In the genomic region with DNA sequence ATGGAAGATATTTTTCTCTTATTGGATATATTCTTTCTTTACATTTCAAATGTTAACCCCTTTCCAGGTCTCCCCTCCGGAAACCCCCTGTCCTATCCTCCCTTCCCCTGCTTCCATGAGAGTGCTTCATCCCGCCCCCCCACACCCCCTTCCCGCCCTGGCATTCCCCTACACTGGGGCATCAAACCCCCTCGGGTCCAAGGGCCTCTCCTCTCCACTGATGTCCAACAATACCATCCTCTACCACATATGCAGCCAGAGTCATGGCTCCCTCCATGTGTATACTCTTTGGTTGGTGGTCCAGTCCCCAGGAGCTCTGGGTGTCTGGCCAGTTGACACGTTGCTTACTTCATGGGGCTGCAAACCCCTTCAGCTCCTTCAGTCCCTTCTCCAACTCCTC, we compare ENCODE assay signal across 17 mouse cellular contexts. TPM values are rescaled to one million over a fixed set of nuclear protein-coding genes. Genes with fewer than 3 reads are reported as not detected.
A peak's percentile ranks its signal among the peaks of the same experiment; 100 is the strongest.
DNase-seq lines count a peak whose midpoint lies in the region; ATAC-seq and TF ChIP-seq lines count a peak whose summit lies in the region.
"Had no signal": no experiment of that assay in that cellular context is flagged by ENCODE, and none has a peak within 500 bp of the region (broad histone marks: within the 10 kb centered on the region; RNA-seq: fewer than 3 reads in every experiment).

No protein-coding gene starts in this region.

- no peak for TF ChIP-seq CTCF in stomach, postnatal 0 days (IDR thresholded peaks at IDR 0.05; ENCODE audit: low read depth)

- H3K36me3 ChIP-seq in forebrain, embryonic 15.5 days, result peaks cover 68% of the 10 kb centered on the region
- H3K36me3 ChIP-seq in forebrain, embryonic 12.5 days (replicated peaks), result peaks cover 62% of the 10 kb centered on the region
- H3K36me3 ChIP-seq in kidney, embryonic 16.5 days (ENCODE audit: insufficient read depth, low read length), result peaks cover 28% of the 10 kb centered on the region; the same call in 1 of the 2 replicates
- peaks cover 31% of the 10 kb centered on the region for H3K36me3 ChIP-seq in midbrain, embryonic 15.5 days (replicated peaks)
- H3K36me3 ChIP-seq in midbrain, embryonic 14.5 days (ENCODE audit: control insufficient read depth, insufficient read depth, low read length), result peaks cover 70% of the 10 kb centered on the region
- peaks cover 14% of the 10 kb centered on the region; the same call in 1 of the 2 replicates for H3K36me3 ChIP-seq in stomach, embryonic 15.5 days
- peaks cover 5% of the 10 kb centered on the region; the same call in 1 of the 2 replicates for H3K36me3 ChIP-seq in stomach, postnatal 0 days (ENCODE audit: control insufficient read depth, insufficient read depth, low read length)

- peak; percentile 43; the same call in 1 of the 2 replicates for ATAC-seq in forebrain, embryonic 15.5 days (replicated peaks)
- ATAC-seq in forebrain, embryonic 12.5 days (ENCODE audit: low FRiP score), result no peak
- ATAC-seq in kidney, embryonic 16.5 days (ENCODE audit: low FRiP score, low TSS enrichment), result peak; percentile 57; the same call in 1 of the 2 replicates
- ATAC-seq in midbrain, embryonic 15.5 days (replicated peaks), result 0 out of 2 replicates have a peak, but pooled peaks have one; percentile 30
- ATAC-seq in midbrain, embryonic 14.5 days (ENCODE audit: low FRiP score, low TSS enrichment), result no peak
- ATAC-seq in stomach, embryonic 15.5 days (ENCODE audit: insufficient read depth, low FRiP score, low read depth), result 0 out of 2 replicates have a peak, but pooled peaks have one; percentile 43
- no peak for ATAC-seq in stomach, postnatal 0 days (ENCODE audit: low FRiP score, low TSS enrichment)

- H3K4me1 ChIP-seq in forebrain, embryonic 15.5 days, result no peaks in the 10 kb centered on the region
- no peaks in the 10 kb centered on the region for H3K4me1 ChIP-seq in forebrain, embryonic 12.5 days
- no peaks in the 10 kb centered on the region for H3K4me1 ChIP-seq in kidney, embryonic 16.5 days (ENCODE audit: insufficient read depth, low read length)
- no peaks in the 10 kb centered on the region for H3K4me1 ChIP-seq in midbrain, embryonic 15.5 days
- no peaks in the 10 kb centered on the region for H3K4me1 ChIP-seq in midbrain, embryonic 14.5 days (ENCODE audit: control insufficient read depth, insufficient read depth, low read length)
- H3K4me1 ChIP-seq in stomach, embryonic 15.5 days, result no peaks in the 10 kb centered on the region
- H3K4me1 ChIP-seq in stomach, postnatal 0 days (replicated peaks; ENCODE audit: control insufficient read depth, insufficient read depth), result no peaks in the 10 kb centered on the region
- H3K4me1 ChIP-seq: embryonic facial prominence, embryonic 12.5 days; heart, embryonic 13.5 days had no signal

- DNase-seq in kidney, postnatal 14 days, result no peak
- DNase-seq in midbrain, embryonic 14.5 days, result no peak
- DNase-seq in stomach, postnatal 0 days (ENCODE audit: low spot score), result no peak
- DNase-seq: adrenal gland, postnatal 10 days; cerebellum, adult 11-12 months; cerebellum, adult 9-10 months; cerebellum, postnatal 25 days; gastrocnemius, postnatal 36 days; heart, adult 11 months; heart, postnatal 36 days had no signal

- TF ChIP-seq EP300 in stomach, postnatal 0 days (optimal IDR thresholded peaks at IDR 0.05), result no peak

- no peak overlapping the region for H3K9ac ChIP-seq in forebrain, embryonic 15.5 days (replicated peaks)
- no peak overlapping the region for H3K9ac ChIP-seq in forebrain, embryonic 12.5 days
- no peak overlapping the region for H3K9ac ChIP-seq in kidney, embryonic 16.5 days (replicated peaks; ENCODE audit: low read length)
- H3K9ac ChIP-seq in midbrain, embryonic 15.5 days, result no peak overlapping the region
- no peak overlapping the region for H3K9ac ChIP-seq in midbrain, embryonic 14.5 days (replicated peaks; ENCODE audit: low read length)
- no peak overlapping the region for H3K9ac ChIP-seq in stomach, embryonic 15.5 days
- no peak overlapping the region for H3K9ac ChIP-seq in stomach, postnatal 0 days (ENCODE audit: low read length)
- H3K9ac ChIP-seq: embryonic facial prominence, embryonic 12.5 days; heart, embryonic 13.5 days had no signal

- no peak overlapping the region for H3K4me2 ChIP-seq in forebrain, embryonic 15.5 days (replicated peaks)
- H3K4me2 ChIP-seq in forebrain, embryonic 12.5 days, result no peak overlapping the region
- no peak overlapping the region for H3K4me2 ChIP-seq in kidney, embryonic 16.5 days (replicated peaks; ENCODE audit: low read depth, low read length)
- H3K4me2 ChIP-seq in midbrain, embryonic 15.5 days, result no peak overlapping the region
- no peak overlapping the region for H3K4me2 ChIP-seq in midbrain, embryonic 14.5 days (ENCODE audit: low read length)
- H3K4me2 ChIP-seq in stomach, embryonic 15.5 days, result no peak overlapping the region
- no peak overlapping the region for H3K4me2 ChIP-seq in stomach, postnatal 0 days (replicated peaks; ENCODE audit: low read depth)
- H3K4me2 ChIP-seq: embryonic facial prominence, embryonic 12.5 days; heart, embryonic 13.5 days had no signal

- H3K27ac ChIP-seq in forebrain, embryonic 15.5 days (replicated peaks), result no peak overlapping the region
- no peak overlapping the region for H3K27ac ChIP-seq in forebrain, embryonic 12.5 days
- no peak overlapping the region for H3K27ac ChIP-seq in kidney, embryonic 16.5 days (ENCODE audit: low read length)
- no peak overlapping the region for H3K27ac ChIP-seq in midbrain, embryonic 15.5 days
- H3K27ac ChIP-seq in midbrain, embryonic 14.5 days (replicated peaks; ENCODE audit: low read depth, low read length), result no peak overlapping the region
- H3K27ac ChIP-seq in stomach, embryonic 15.5 days, result no peak overlapping the region
- no peak overlapping the region for H3K27ac ChIP-seq in stomach, postnatal 0 days (replicated peaks)
- H3K27ac ChIP-seq: embryonic facial prominence, embryonic 12.5 days; heart, embryonic 13.5 days had no signal

- WGBS in forebrain, embryonic 15.5 days, result 88% methylated on average over 5 of the region's 5 CpGs
- 84% methylated on average over 5 of the region's 5 CpGs for WGBS in forebrain, embryonic 12.5 days
- WGBS in kidney, embryonic 16.5 days, result 81% methylated on average over 5 of the region's 5 CpGs
- 88% methylated on average over 5 of the region's 5 CpGs for WGBS in midbrain, embryonic 15.5 days
- WGBS in midbrain, embryonic 14.5 days, result 89% methylated on average over 5 of the region's 5 CpGs
- 79% methylated on average over 5 of the region's 5 CpGs for WGBS in stomach, embryonic 15.5 days
- WGBS in stomach, postnatal 0 days, result 91% methylated on average over 5 of the region's 5 CpGs

- no peak overlapping the region for H3K4me3 ChIP-seq in forebrain, embryonic 15.5 days
- H3K4me3 ChIP-seq in forebrain, embryonic 12.5 days (replicated peaks), result no peak overlapping the region
- no peak overlapping the region for H3K4me3 ChIP-seq in kidney, embryonic 16.5 days (ENCODE audit: low read length)
- no peak overlapping the region for H3K4me3 ChIP-seq in midbrain, embryonic 15.5 days
- no peak overlapping the region for H3K4me3 ChIP-seq in midbrain, embryonic 14.5 days (replicated peaks; ENCODE audit: low read depth, low read length)
- H3K4me3 ChIP-seq in stomach, embryonic 15.5 days (replicated peaks), result no peak overlapping the region
- no peak overlapping the region for H3K4me3 ChIP-seq in stomach, postnatal 0 days (ENCODE audit: low read depth, low read length)
- H3K4me3 ChIP-seq: embryonic facial prominence, embryonic 12.5 days; heart, embryonic 13.5 days had no signal

- H3K27me3 ChIP-seq in forebrain, embryonic 15.5 days, result no peaks in the 10 kb centered on the region
- H3K27me3 ChIP-seq in forebrain, embryonic 12.5 days, result no peaks in the 10 kb centered on the region
- H3K27me3 ChIP-seq in kidney, embryonic 16.5 days (ENCODE audit: insufficient read depth, low read length), result no peaks in the 10 kb centered on the region
- no peaks in the 10 kb centered on the region for H3K27me3 ChIP-seq in midbrain, embryonic 15.5 days (replicated peaks)
- H3K27me3 ChIP-seq in midbrain, embryonic 14.5 days (ENCODE audit: control insufficient read depth, insufficient read depth, low read length), result no peaks in the 10 kb centered on the region
- H3K27me3 ChIP-seq in stomach, embryonic 15.5 days (replicated peaks), result no peaks in the 10 kb centered on the region
- no peaks in the 10 kb centered on the region for H3K27me3 ChIP-seq in stomach, postnatal 0 days (ENCODE audit: control insufficient read depth, insufficient read depth, low read length)
- H3K27me3 ChIP-seq: embryonic facial prominence, embryonic 12.5 days; heart, embryonic 13.5 days had no signal

- no peaks in the 10 kb centered on the region for H3K9me3 ChIP-seq in forebrain, embryonic 15.5 days
- no peaks in the 10 kb centered on the region for H3K9me3 ChIP-seq in forebrain, embryonic 12.5 days
- no peaks in the 10 kb centered on the region for H3K9me3 ChIP-seq in kidney, embryonic 16.5 days (ENCODE audit: low read length)
- H3K9me3 ChIP-seq in midbrain, embryonic 15.5 days, result no peaks in the 10 kb centered on the region
- H3K9me3 ChIP-seq in midbrain, embryonic 14.5 days (ENCODE audit: control insufficient read depth, low read length), result no peaks in the 10 kb centered on the region
- H3K9me3 ChIP-seq in stomach, embryonic 15.5 days, result no peaks in the 10 kb centered on the region
- H3K9me3 ChIP-seq in stomach, postnatal 0 days (ENCODE audit: control insufficient read depth, low read length), result no peaks in the 10 kb centered on the region
- H3K9me3 ChIP-seq: embryonic facial prominence, embryonic 12.5 days; heart, embryonic 13.5 days had no signal

RNA-seq across cellular contexts. Expression of gene Yars2, which starts 8.6 kb away (rescaled TPM):
- polyA plus RNA-seq in forebrain, embryonic 15.5 days (2015; fragmentation: Nextera tagmentation; extraction: Ambion mirVana), result 26.7 and 28.0 TPM in 2 replicates
- 38.6 and 42.3 TPM in 2 replicates for polyA plus RNA-seq in forebrain, embryonic 12.5 days (2016; fragmentation: Nextera tagmentation; extraction: Ambion mirVana)
- 34.2 and 36.3 TPM in 2 replicates for polyA plus RNA-seq in kidney, embryonic 16.5 days (2015; fragmentation: Nextera tagmentation; extraction: Ambion mirVana)
- 23.5 and 26.4 TPM in 2 replicates for polyA plus RNA-seq in midbrain, embryonic 15.5 days (2015; fragmentation: Nextera tagmentation; extraction: Ambion mirVana)
- 25.1 and 26.5 TPM in 2 replicates for polyA plus RNA-seq in midbrain, embryonic 14.5 days (2014; fragmentation: Nextera tagmentation; extraction: Ambion mirVana)
- polyA plus RNA-seq in stomach, embryonic 15.5 days (2015; fragmentation: Nextera tagmentation; extraction: Ambion mirVana), result 42.0 and 46.6 TPM in 2 replicates
- polyA plus RNA-seq in stomach, postnatal 0 days (2015; fragmentation: Nextera tagmentation; extraction: Ambion mirVana), result 22.6 and 25.0 TPM in 2 replicates

RNA-seq across cellular contexts. Expression of gene Dnm1l, which starts 47.4 kb away (rescaled TPM):
- 93.9 and 97.3 TPM in 2 replicates for polyA plus RNA-seq in forebrain, embryonic 15.5 days (2015; fragmentation: Nextera tagmentation; extraction: Ambion mirVana)
- 77.8 and 80.5 TPM in 2 replicates for polyA plus RNA-seq in forebrain, embryonic 12.5 days (2016; fragmentation: Nextera tagmentation; extraction: Ambion mirVana)
- polyA plus RNA-seq in kidney, embryonic 16.5 days (2015; fragmentation: Nextera tagmentation; extraction: Ambion mirVana), result 56.3 and 61.2 TPM in 2 replicates
- polyA plus RNA-seq in midbrain, embryonic 15.5 days (2015; fragmentation: Nextera tagmentation; extraction: Ambion mirVana), result 101 and 110 TPM in 2 replicates
- polyA plus RNA-seq in midbrain, embryonic 14.5 days (2014; fragmentation: Nextera tagmentation; extraction: Ambion mirVana), result 96.2 and 102 TPM in 2 replicates
- polyA plus RNA-seq in stomach, embryonic 15.5 days (2015; fragmentation: Nextera tagmentation; extraction: Ambion mirVana), result 58.3 and 59.7 TPM in 2 replicates
- 30.8 and 34.0 TPM in 2 replicates for polyA plus RNA-seq in stomach, postnatal 0 days (2015; fragmentation: Nextera tagmentation; extraction: Ambion mirVana)

Comparison
In these comparisons a context has a peak if more than half of its experiments do, and no peak if none do; other contexts are left out.
1. ATAC-seq: peak in forebrain, embryonic 15.5 days (single experiment), kidney, embryonic 16.5 days (single experiment), midbrain, embryonic 15.5 days (single experiment) and stomach, embryonic 15.5 days (single experiment); none in forebrain, embryonic 12.5 days (single experiment), midbrain, embryonic 14.5 days (single experiment) and stomach, postnatal 0 days (single experiment).